Mouse (Mus musculus) lung, adult 2 months (tissue): ENCODE measurements around the gene Usp50.

Source experiments
- CTCF ChIP-seq: fragments of 200-500 bp; IDR thresholded peaks from 2 replicates; pipeline ENCODE4 v1.5.1; 2011; ENCODE audit warnings: mild to moderate bottlenecking, low read length, control low read depth; ENCODE audit not compliant: insufficient read depth
- POLR2A ChIP-seq: fragments of 200-500 bp; IDR thresholded peaks from 2 replicates; pipeline ENCODE4 v1.6.1; 2011; ENCODE audit warnings: low read depth, mild to moderate bottlenecking, control low read depth, low read length, borderline replicate concordance; ENCODE audit errors: extremely low read depth

- TF ChIP-seq POLR2A (no peak), CTCF (no peak)
These were observed 92.0 kb downstream of the Usp50 start for GRCm38 (mm10) chr2:126691290-126691689.
